In genomic region chr3:101592281-101593265, GRCm38 (mm10) we compare ENCODE assay signal across 1 mouse cellular context.
TF ChIP-seq lines count a peak whose summit lies in the region.

No protein-coding gene starts in this region.

TF ChIP-seq in CH12.LX, 34 proteins besides CTCF, POLR2A, EP300 and RAD21 (continued from another document):
- TF ChIP-seq IRF4 (IDR thresholded peaks at IDR 0.05; ENCODE audit: low read depth, low read length) (peak; percentile 39; the same call in 1 of the 2 replicates), USF2 (conservative IDR thresholded peaks at IDR 0.05; ENCODE audit: low read depth, low read length) (no peak), TCF12 (IDR thresholded peaks at IDR 0.05; ENCODE audit: low read depth, low read length) (no peak), ZC3H11A (IDR thresholded peaks at IDR 0.05; ENCODE audit: low read depth, low read length) (no peak), MAZ (IDR thresholded peaks at IDR 0.05; ENCODE audit: low read depth, low read length) (no peak), CHD1 (IDR thresholded peaks at IDR 0.05; ENCODE audit: low read depth, low read length) (no peak), ETS1 (conservative IDR thresholded peaks at IDR 0.05; ENCODE audit: low read depth, low read length) (peak; percentile 52; the same call in 1 of the 2 replicates), ZMIZ1 (IDR thresholded peaks at IDR 0.05; ENCODE audit: low read depth, low read length) (no peak)
TF ChIP-seq in CH12.LX: peak in this region for 5.
